9 mouse cellular contexts compared by ENCODE assay signal in the genomic region with DNA sequence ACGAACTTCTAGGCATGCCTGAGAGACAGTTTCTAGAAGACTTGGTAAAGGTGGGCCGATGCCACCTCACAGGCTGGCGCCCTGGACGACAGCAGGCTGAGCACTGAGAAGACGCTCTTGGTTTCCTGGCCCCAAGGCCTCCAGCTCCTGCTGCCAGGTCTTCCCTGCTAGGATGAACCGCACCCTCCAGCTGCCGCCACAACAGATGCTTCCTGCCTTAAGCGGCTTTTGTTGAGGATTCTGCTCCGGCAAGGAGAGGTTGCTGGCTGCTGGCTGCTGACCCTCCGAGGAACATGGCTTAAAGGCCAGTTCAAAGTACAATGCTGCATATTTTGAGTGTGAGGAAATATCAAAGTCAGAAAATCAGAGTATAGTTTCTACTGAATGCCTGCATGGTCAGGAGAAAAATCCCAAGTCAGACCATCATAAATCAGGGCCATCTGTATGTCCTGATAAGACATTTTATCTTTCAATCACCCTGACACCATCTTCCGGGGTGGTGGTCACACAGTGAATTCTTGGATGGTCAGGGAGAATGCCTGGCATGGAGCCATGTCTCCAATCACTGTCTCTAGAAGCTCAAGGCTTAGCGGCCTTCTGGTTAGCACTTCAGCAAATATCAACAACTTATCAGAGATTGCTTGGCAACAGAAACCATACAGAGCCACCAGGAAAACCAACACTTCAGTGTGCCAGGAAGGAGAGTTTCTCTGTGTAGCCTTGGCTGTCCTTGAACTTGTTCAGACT. TPM values are rescaled to one million over a fixed set of nuclear protein-coding genes. Genes with fewer than 3 reads are reported as not detected.
DNase-seq lines count a peak whose midpoint lies in the region; ATAC-seq and TF ChIP-seq lines count a peak whose summit lies in the region.
"Had no signal": no experiment of that assay in that cellular context is flagged by ENCODE, and none has a peak within 500 bp of the region (broad histone marks: within the 10 kb centered on the region; RNA-seq: fewer than 3 reads in every experiment).

No protein-coding gene starts in this region.

- 77% methylated on average over 12 of the region's 12 CpGs for WGBS in limb, embryonic 11.5 days
- WGBS in limb, embryonic 10.5 days, result 80% methylated on average over 12 of the region's 12 CpGs
- 77% methylated on average over 12 of the region's 12 CpGs for WGBS in embryonic facial prominence, embryonic 10.5 days
- 34% methylated on average over 12 of the region's 12 CpGs for WGBS in cerebellum, adult 2 months

- peak; percentile 29 for DNase-seq in limb, embryonic 11.5 days (ENCODE audit: low spot score)
- no peak for DNase-seq in limb, embryonic 10.5 days (ENCODE audit: low spot score)
- peak; percentile 18 for DNase-seq in embryonic facial prominence, embryonic 10.5 days (ENCODE audit: low spot score)
- DNase-seq in kidney, adult 18-20 months, result peak; percentile 43
- peak; percentile 66 to 86 for DNase-seq in lung, postnatal 4 days
- DNase-seq in right cerebral cortex, postnatal 4 days, result no peak
- DNase-seq in cerebellum, adult 2 months, result no peak
- no peak for DNase-seq in urinary bladder, postnatal 36 days (ENCODE audit: low spot score in 2 of 2)

- no peak for ATAC-seq in limb, embryonic 11.5 days (ENCODE audit: insufficient number of reproducible peaks, low FRiP score, low TSS enrichment, low read depth)

- no peak overlapping the region for H3K4me3 ChIP-seq in limb, embryonic 11.5 days (ENCODE audit: low read depth, low read length)
- H3K4me3 ChIP-seq in limb, embryonic 10.5 days, result no peak overlapping the region
- no peak overlapping the region for H3K4me3 ChIP-seq in embryonic facial prominence, embryonic 10.5 days
- H3K4me3 ChIP-seq in cerebellum, adult 2 months (replicated peaks; ENCODE audit: insufficient read depth, low read depth, low read length), result no peak overlapping the region
- H3K4me3 ChIP-seq: embryonic facial prominence, embryonic 15.5 days had no signal

- H3K36me3 ChIP-seq in limb, embryonic 11.5 days (ENCODE audit: control insufficient read depth, insufficient read depth, low read length), result no peaks in the 10 kb centered on the region
- no peaks in the 10 kb centered on the region for H3K36me3 ChIP-seq in limb, embryonic 10.5 days
- no peaks in the 10 kb centered on the region for H3K36me3 ChIP-seq in embryonic facial prominence, embryonic 10.5 days (replicated peaks)
- H3K36me3 ChIP-seq: embryonic facial prominence, embryonic 15.5 days had no signal

- H3K27ac ChIP-seq in limb, embryonic 11.5 days (replicated peaks; ENCODE audit: low read depth, low read length), result no peak overlapping the region
- H3K27ac ChIP-seq in limb, embryonic 10.5 days, result no peak overlapping the region
- H3K27ac ChIP-seq in embryonic facial prominence, embryonic 10.5 days (replicated peaks), result no peak overlapping the region
- H3K27ac ChIP-seq in cerebellum, adult 2 months (ENCODE audit: insufficient read depth, low read length), result no peak overlapping the region
- H3K27ac ChIP-seq: embryonic facial prominence, embryonic 15.5 days had no signal

- H3K27me3 ChIP-seq in limb, embryonic 11.5 days (ENCODE audit: control insufficient read depth, insufficient read depth, low read length), result no peaks in the 10 kb centered on the region
- no peaks in the 10 kb centered on the region for H3K27me3 ChIP-seq in limb, embryonic 10.5 days (ENCODE audit: low read depth, poor library complexity, severe bottlenecking)
- H3K27me3 ChIP-seq in embryonic facial prominence, embryonic 10.5 days (replicated peaks; ENCODE audit: low read depth, poor library complexity, severe bottlenecking), result no peaks in the 10 kb centered on the region
- H3K27me3 ChIP-seq in cerebellum, adult 2 months (ENCODE audit: control insufficient read depth, insufficient read depth, low read length), result no peaks in the 10 kb centered on the region
- H3K27me3 ChIP-seq: embryonic facial prominence, embryonic 15.5 days had no signal

- no peak for TF ChIP-seq CTCF in cerebellum, adult 2 months (IDR thresholded peaks at IDR 0.05; ENCODE audit: borderline replicate concordance, insufficient read depth, low read depth, low read length)

- H3K4me1 ChIP-seq in limb, embryonic 11.5 days (ENCODE audit: control insufficient read depth, insufficient read depth, low read length), result no peaks in the 10 kb centered on the region
- peaks cover 5% of the 10 kb centered on the region; the same call in 1 of the 2 replicates for H3K4me1 ChIP-seq in limb, embryonic 10.5 days
- H3K4me1 ChIP-seq in embryonic facial prominence, embryonic 10.5 days, result 0 out of 2 replicates have a peak, but pooled peaks cover 5% of the 10 kb centered on the region
- H3K4me1 ChIP-seq in cerebellum, adult 2 months (ENCODE audit: control insufficient read depth, insufficient read depth, low read length), result no peaks in the 10 kb centered on the region

- H3K4me2 ChIP-seq in limb, embryonic 11.5 days (ENCODE audit: low read depth, severe bottlenecking), result no peak overlapping the region
- H3K4me2 ChIP-seq: embryonic facial prominence, embryonic 15.5 days had no signal

- no peak overlapping the region for H3K9ac ChIP-seq in limb, embryonic 11.5 days (ENCODE audit: low read length)
- H3K9ac ChIP-seq: embryonic facial prominence, embryonic 15.5 days had no signal

- H3K9me3 ChIP-seq in limb, embryonic 11.5 days (ENCODE audit: control insufficient read depth, low read length), result no peaks in the 10 kb centered on the region
- H3K9me3 ChIP-seq in limb, embryonic 10.5 days (replicated peaks), result no peaks in the 10 kb centered on the region
- H3K9me3 ChIP-seq in embryonic facial prominence, embryonic 10.5 days, result no peaks in the 10 kb centered on the region
- H3K9me3 ChIP-seq: embryonic facial prominence, embryonic 15.5 days had no signal

- TF ChIP-seq POLR2A in cerebellum, adult 2 months (IDR thresholded peaks at IDR 0.05; ENCODE audit: borderline replicate concordance, insufficient read depth, low read length), result no peak

RNA-seq across cellular contexts. Expression of a gene that starts 9.6 kb away (rescaled TPM):
- 1.3 and 1.6 TPM in 2 replicates for polyA plus RNA-seq in limb, embryonic 11.5 days (2014; fragmentation: Nextera tagmentation; extraction: Ambion mirVana)
- 1.5 and 2.1 TPM in 2 replicates for polyA plus RNA-seq in limb, embryonic 10.5 days (2016; fragmentation: Nextera tagmentation; extraction: Ambion mirVana)
- polyA plus RNA-seq in embryonic facial prominence, embryonic 10.5 days (2016; fragmentation: Nextera tagmentation; extraction: Ambion mirVana), result 1.5 and 1.8 TPM in 2 replicates
- 14.1 and 15.3 TPM in 2 replicates for polyA plus RNA-seq in cerebellum, adult 2 months (2012; rRNA removed)

Comparison
In these comparisons a context has a peak if more than half of its experiments do, and no peak if none do; other contexts are left out.
1. DNase-seq: peak in limb, embryonic 11.5 days (single experiment), embryonic facial prominence, embryonic 10.5 days (single experiment), kidney, adult 18-20 months (single experiment) and lung, postnatal 4 days (2 of 2); none in limb, embryonic 10.5 days (single experiment), right cerebral cortex, postnatal 4 days (single experiment), cerebellum, adult 2 months (0 of 2) and urinary bladder, postnatal 36 days (0 of 2).